In the genomic region with DNA sequence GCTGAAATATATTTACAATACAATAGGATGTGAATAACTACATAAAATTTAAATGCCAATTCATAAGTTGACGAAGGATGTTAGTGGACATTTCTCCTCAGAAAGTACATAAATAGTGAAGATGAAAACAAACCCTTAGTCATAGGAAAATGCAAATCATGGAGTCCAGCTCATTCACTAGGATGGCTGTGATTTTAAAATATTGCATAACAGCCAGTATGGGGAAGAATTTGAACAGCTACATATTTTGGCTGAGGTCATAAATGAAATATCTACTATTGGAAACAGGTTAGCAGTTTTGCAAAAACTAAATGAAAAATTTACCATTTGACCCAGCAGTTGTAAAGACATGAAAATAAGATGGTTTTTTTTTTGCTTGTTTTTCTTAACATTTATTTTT, we compare ENCODE assay signal across 8 mouse cellular contexts. TPM values are rescaled to one million over a fixed set of nuclear protein-coding genes. Genes with fewer than 3 reads are reported as not detected.
DNase-seq lines count a peak whose midpoint lies in the region; ATAC-seq and TF ChIP-seq lines count a peak whose summit lies in the region.

No protein-coding gene starts in this region.

- H3K27me3 ChIP-seq in heart, postnatal 0 days (ENCODE audit: control insufficient read depth, insufficient read depth, low read length) = no peaks in the 10 kb centered on the region
- no peaks in the 10 kb centered on the region for H3K27me3 ChIP-seq in hindbrain, embryonic 15.5 days
- H3K27me3 ChIP-seq in midbrain, embryonic 15.5 days (replicated peaks) = no peaks in the 10 kb centered on the region

- 17% methylated on average over 1 of the region's 1 CpGs for WGBS in heart, postnatal 0 days
- 32% methylated on average over 1 of the region's 1 CpGs for WGBS in hindbrain, embryonic 15.5 days
- 27% methylated on average over 1 of the region's 1 CpGs for WGBS in midbrain, embryonic 15.5 days

- H3K27ac ChIP-seq in heart, postnatal 0 days (ENCODE audit: low read depth) = no peak overlapping the region
- H3K27ac ChIP-seq in hindbrain, embryonic 15.5 days (replicated peaks) = peak overlapping the region; percentile 95
- H3K27ac ChIP-seq in midbrain, embryonic 15.5 days = peak overlapping the region; percentile 95

- TF ChIP-seq EP300 in heart, postnatal 0 days (IDR thresholded peaks at IDR 0.05; ENCODE audit: low read depth) = no peak

- H3K4me2 ChIP-seq in heart, postnatal 0 days (ENCODE audit: low read depth, low read length) = peak overlapping the region; percentile 67
- peak overlapping the region; percentile 61 for H3K4me2 ChIP-seq in hindbrain, embryonic 15.5 days
- peak overlapping the region; percentile 54 for H3K4me2 ChIP-seq in midbrain, embryonic 15.5 days

- TF ChIP-seq CTCF in heart, postnatal 0 days (IDR thresholded peaks at IDR 0.05; ENCODE audit: low read depth) = no peak
- TF ChIP-seq CTCF in brain, embryonic 14.5 days (IDR thresholded peaks at IDR 0.05; ENCODE audit: borderline replicate concordance, extremely low read depth, insufficient read depth, insufficient read length) = no peak

- no peak for TF ChIP-seq POLR2A in brain, embryonic 14.5 days (IDR thresholded peaks at IDR 0.05; ENCODE audit: borderline replicate concordance, extremely low read depth, insufficient read depth, insufficient read length, poor library complexity, severe bottlenecking)

- no peaks in the 10 kb centered on the region for H3K36me3 ChIP-seq in heart, postnatal 0 days (replicated peaks; ENCODE audit: control insufficient read depth, insufficient read depth, low read length)
- H3K36me3 ChIP-seq in hindbrain, embryonic 15.5 days = no peaks in the 10 kb centered on the region
- no peaks in the 10 kb centered on the region for H3K36me3 ChIP-seq in midbrain, embryonic 15.5 days (replicated peaks)

- H3K4me3 ChIP-seq in heart, postnatal 0 days (ENCODE audit: low read depth, low read length) = peak overlapping the region; percentile 57
- peak overlapping the region; percentile 79 for H3K4me3 ChIP-seq in hindbrain, embryonic 15.5 days
- H3K4me3 ChIP-seq in midbrain, embryonic 15.5 days = peak overlapping the region; percentile 65

- H3K4me1 ChIP-seq in heart, postnatal 0 days (ENCODE audit: control insufficient read depth, insufficient read depth) = no peaks in the 10 kb centered on the region
- no peaks in the 10 kb centered on the region; the same call in 1 of the 2 replicates for H3K4me1 ChIP-seq in hindbrain, embryonic 15.5 days (replicated peaks)
- peaks cover 6% of the 10 kb centered on the region for H3K4me1 ChIP-seq in midbrain, embryonic 15.5 days

- ATAC-seq in heart, postnatal 0 days (ENCODE audit: insufficient read depth, low read depth) = no peak
- no peak for ATAC-seq in hindbrain, embryonic 15.5 days (ENCODE audit: low FRiP score, low read depth)
- peak; percentile 19 for ATAC-seq in midbrain, embryonic 15.5 days (replicated peaks)

- DNase-seq in heart, postnatal 0 days (ENCODE audit: low spot score) = no peak
- DNase-seq in heart, adult 11 months = no peak
- DNase-seq in brain, embryonic 14.5 days (ENCODE audit: low read depth) = peak; percentile 32
- no peak for DNase-seq in retina, postnatal 1 day
- DNase-seq in thymus, postnatal 0 days (ENCODE audit: low spot score) = no peak
- no peak for DNase-seq in ovary, postnatal 10 days (ENCODE audit: low spot score)

- H3K9me3 ChIP-seq in heart, postnatal 0 days (replicated peaks; ENCODE audit: control insufficient read depth, low read length) = no peaks in the 10 kb centered on the region
- no peaks in the 10 kb centered on the region for H3K9me3 ChIP-seq in hindbrain, embryonic 15.5 days
- H3K9me3 ChIP-seq in midbrain, embryonic 15.5 days = peaks cover 4% of the 10 kb centered on the region; the same call in 1 of the 2 replicates

- peak overlapping the region; percentile 67; the same call in 1 of the 2 replicates for H3K9ac ChIP-seq in heart, postnatal 0 days (replicated peaks; ENCODE audit: low read depth, low read length)
- H3K9ac ChIP-seq in hindbrain, embryonic 15.5 days = peak overlapping the region; percentile 86
- peak overlapping the region; percentile 94 for H3K9ac ChIP-seq in midbrain, embryonic 15.5 days

RNA-seq across cellular contexts. Expression of a gene that starts 0.6 kb away (rescaled TPM):
- total RNA-seq in heart, postnatal 0 days (2014; rRNA removed; ENCODE audit: low replicate concordance) = 4.8 and 9.0 TPM in 2 replicates
- 13.4 and 13.7 TPM in 2 replicates for polyA plus RNA-seq in heart, postnatal 0 days (2015; fragmentation: Nextera tagmentation; extraction: Ambion mirVana)
- 14.3 and 15.5 TPM in 2 replicates for polyA plus RNA-seq in brain, embryonic 14.5 days (2012; rRNA removed)
- 16.9 and 17.5 TPM in 2 replicates for polyA plus RNA-seq in hindbrain, embryonic 15.5 days (2015; fragmentation: Nextera tagmentation; extraction: Ambion mirVana)
- 17.4 and 19.9 TPM in 2 replicates for polyA plus RNA-seq in midbrain, embryonic 15.5 days (2015; fragmentation: Nextera tagmentation; extraction: Ambion mirVana)
- 26.3 and 28.8 TPM in 2 replicates for polyA plus RNA-seq in thymus, postnatal 0 days (2015; fragmentation: Nextera tagmentation; extraction: Ambion mirVana)
